Mouse (Mus musculus): ENCODE measurements at regions not wholly inside any gene's neighbourhood (a gene's known extent, or its start where the extent isn't known, plus 50 kb on each side); places are given as distances from the start of the nearest gene placed in this dataset.

- no peak for DNase-seq (ENCODE audit: low read depth)
These were observed 119.2 kb upstream of the Itga4 start for GRCm38 (mm10) chr2:79135986-79136385.

- DNase-seq (ENCODE audit: low read depth): no peak
These were observed 118.4 kb upstream of the Itga4 start for GRCm38 (mm10) chr2:79136619-79137458.

DNA sequence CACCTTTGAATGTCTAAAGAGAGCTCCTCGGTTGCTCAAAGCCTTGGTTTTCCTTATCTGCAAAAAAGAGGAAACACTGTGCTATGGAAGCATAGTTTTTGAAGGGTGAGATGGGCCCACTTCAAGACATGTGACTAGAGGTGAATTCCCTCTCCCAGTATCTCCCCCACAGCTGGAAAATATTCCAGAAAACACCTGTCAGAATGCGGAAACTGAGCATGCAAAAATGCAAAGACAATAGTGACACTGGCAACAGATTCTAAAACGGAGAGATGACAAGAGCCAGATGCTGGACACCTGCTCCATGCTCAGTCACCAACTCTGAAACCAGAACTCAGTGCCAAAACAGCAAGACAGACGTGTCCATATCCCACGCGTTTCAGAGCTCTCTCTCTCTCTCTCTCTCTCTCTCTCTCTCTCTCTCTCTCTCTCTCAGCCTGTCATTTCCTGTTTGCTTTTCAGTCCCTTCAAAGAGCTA lies 117.5 kb upstream of the Itga4 start:
- no peak for DNase-seq (ENCODE audit: low read depth)

GRCm38 (mm10) chr2:79138368-79139109 lies 116.7 kb upstream of the Itga4 start:
- DNase-seq (ENCODE audit: low read depth): no peak

GRCm38 (mm10) chr2:79141961-79142360 lies 113.3 kb upstream of the Itga4 start:
- no peak for DNase-seq (ENCODE audit: low read depth)

DNA sequence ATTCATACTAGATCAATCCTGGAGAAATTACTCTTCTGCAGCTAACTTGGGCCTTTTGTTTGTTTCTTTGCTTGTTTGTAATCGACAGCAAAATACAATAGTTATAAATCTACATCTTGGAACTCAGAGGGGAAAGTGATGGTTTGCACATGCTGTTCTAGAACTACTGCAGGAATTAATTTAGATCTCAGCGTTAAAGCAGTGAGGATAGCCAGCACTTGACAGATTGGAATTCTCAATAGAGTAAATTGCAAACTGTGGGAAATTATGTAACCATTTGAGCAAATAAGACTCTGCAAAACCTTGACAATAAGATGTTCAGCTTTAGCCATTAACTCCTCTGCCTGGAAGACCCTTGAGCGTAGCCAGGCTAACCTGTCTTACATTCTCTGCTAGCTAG lies 112.0 kb upstream of the Itga4 start:
- DNase-seq (ENCODE audit: low read depth): no peak

DNA sequence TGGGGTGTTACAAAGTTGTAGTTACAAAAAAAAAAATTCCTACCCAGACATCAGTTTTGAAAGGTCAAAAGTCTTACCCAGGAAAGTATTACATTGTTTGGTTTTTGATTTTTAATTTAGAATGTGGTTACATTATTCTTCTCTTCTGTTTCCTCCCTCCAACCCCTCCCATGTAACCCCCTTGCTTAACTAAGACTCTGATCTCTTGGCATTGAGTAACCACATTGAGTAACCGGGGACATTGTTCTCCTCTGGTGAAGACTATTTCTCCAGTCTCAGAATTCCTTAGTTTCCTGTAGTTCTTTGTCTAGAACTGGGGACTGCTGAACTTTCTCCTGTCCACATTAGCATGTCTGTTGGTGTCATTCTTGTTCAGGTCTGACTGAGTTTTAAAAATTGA lies 109.3 kb upstream of the Itga4 start:
- no peak for DNase-seq (ENCODE audit: low read depth)

DNA sequence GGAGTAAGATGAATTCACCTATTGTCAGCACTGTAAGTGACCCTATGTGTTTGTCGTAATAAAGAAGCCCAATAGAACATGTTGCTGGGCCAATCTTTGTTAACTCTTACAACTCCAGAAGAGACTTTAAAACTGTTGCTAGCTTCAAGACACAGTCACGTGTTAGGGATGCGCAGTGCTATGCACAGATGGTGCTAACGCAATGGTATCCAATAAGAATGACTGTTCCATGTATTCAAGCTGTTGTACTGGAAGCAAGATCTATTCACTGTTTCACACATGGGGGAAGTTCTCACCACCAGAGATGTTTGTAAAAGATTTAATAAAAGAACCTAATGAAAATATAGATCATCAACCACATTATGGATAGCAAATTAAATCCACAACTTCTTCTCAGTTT lies 108.7 kb upstream of the Itga4 start:
- DNase-seq (ENCODE audit: low read depth): no peak

DNA sequence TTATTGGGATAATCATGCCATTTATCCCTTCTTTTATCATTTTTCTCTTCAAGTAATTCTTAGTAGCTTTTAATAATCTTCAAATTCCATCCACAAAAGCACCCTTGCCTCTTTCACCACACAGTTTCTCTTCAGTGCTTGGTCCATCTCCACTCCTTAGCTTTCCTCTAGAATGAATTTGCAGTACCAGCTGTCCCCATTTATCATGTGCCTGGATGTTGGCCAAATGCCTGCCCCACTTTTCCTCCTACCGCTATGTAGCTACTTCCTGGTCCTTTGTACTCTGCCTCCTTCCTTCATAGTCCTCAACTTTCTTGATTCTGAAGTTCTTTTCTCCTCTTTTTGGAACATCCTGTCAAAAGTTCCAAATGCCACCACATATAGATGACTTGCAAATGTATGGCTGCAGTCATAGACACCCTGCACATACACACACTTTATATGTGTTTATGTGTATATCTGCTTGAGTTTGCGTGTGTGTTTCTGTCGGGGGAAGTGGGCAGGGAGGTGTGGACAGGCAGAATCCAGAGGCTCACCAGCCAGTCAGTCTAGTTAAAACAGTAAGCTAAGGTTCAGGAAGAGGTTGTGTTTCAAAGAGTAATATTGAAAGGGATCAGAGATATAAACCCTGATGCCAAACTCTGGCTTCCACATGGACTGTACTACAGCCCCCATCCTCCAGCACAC lies 106.1 kb upstream of the Itga4 start:
- DNase-seq (ENCODE audit: low read depth): no peak

DNA sequence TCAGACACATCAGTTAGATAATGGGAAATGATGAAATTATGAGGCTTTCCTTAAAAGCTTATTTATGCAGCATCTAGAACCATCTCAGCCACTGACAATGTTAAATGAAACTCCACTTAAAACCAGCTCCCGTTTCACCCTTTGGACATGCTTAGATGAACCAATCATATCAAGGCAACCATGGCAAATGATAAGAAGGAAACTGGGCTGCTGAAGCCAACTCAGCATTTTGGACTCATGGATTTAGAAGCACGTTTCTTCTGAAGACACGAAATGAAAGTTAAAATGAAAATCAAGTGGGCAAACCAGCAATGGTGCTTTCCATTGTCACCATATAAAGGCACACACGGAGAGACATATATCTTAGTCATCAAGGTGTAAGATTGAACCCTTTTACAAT lies 103.6 kb upstream of the Itga4 start:
- no peak for DNase-seq (ENCODE audit: low read depth)

DNA sequence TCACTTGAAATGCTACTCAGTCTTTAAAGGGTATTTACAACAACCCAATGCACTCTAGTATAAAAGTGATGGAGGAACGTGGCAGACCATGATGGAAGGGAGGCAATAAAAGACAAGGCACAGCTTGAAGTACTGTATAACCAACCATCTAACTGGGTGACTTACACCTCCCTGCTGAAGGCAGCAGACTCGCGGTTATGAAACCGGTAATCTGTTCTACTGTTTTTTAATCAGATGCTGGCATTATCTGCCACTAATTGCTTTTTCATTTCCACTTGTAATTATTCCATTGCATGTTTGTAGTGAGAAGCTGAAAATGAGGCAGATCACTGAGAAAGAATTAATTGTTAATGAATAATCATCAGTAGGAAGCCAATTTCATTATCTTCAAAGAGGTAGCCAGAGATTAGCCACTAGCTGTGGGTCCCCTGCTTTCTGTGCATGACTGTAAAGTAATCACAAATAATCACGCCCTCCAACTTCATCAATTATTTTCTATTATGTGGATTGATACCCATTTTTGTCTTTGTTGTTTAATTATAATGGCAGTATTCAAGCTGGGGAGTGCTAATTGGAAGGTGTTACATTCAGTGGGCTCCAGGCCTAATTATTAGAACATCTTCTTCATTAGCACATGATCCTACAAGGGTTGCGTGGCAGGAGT lies 103.1 kb upstream of the Itga4 start:
- DNase-seq (ENCODE audit: low read depth): no peak

- no peak for DNase-seq (ENCODE audit: low read depth)
These were observed 102.5 kb upstream of the Itga4 start for GRCm38 (mm10) chr2:79152695-79153057.

GRCm38 (mm10) chr2:79153070-79153469 lies 102.2 kb upstream of the Itga4 start:
- no peak for DNase-seq (ENCODE audit: low read depth)

- DNase-seq (ENCODE audit: low read depth): no peak
These were observed 96.7 kb upstream of the Itga4 start for GRCm38 (mm10) chr2:79158450-79159055.

DNA sequence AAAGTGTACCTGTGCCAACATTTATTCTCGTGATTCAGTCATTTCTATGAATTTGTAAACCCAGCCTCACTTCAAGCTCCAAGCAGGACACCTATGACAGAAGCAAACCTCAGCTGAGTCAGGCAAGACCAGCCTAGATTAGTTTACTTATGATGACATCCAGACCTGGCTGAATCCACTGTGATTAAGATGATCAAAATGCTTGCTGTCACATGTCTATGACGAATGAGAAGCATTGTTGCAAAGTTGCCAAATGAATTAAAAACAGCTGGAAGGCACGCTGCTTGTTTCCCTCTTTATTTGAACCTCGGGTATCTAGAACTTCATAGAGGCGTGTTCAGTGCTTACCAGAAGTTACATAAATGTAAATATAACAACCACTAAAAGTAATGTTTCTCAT lies 95.9 kb upstream of the Itga4 start:
- no peak for DNase-seq (ENCODE audit: low read depth)

DNA sequence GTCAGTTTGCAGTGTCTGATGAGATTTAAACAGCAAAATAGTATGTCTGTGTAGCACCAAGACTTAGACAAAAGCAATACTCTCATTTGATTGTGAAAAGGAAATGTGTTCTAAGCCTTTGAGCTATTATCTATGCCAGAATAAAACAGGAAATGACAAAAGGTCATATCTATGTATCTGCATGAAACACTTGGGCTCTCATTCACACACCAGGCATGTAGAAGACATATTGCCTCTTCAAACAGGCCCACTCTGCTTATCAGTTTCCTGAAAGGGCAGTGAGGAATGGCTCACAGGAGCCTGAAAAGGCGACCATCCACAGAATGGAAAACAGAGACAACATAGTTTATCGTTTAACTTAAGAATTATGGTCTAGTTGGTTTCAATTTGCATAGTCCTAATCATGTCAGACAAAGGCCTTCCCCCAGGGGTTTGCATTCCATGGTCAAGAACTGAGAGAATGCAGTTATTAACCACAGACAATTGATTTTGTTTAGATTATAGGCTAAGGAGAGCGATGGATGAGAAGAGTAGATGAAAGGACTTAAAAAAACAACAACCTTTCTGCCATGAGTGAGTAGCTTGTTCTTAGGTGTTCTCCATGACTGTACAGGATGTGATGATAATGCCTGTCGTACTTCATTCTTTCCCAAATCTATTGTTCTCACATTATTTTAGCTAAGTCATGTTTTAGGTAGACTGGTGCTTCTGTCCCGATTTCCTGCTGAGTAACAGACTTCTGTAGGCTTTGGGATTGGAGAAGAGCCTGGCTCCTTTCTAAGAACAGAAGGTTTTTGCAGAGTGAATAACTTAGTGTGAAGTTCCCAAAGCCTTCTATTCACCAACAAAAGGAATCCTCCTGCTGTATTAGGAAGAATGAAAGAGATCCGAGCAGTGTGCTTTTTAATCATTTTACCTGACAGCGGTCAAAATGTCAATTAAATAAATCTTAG lies 82.0 kb upstream of the Itga4 start:
- DNase-seq (ENCODE audit: low read depth): no peak

- DNase-seq (ENCODE audit: low read depth): no peak
These were observed 80.9 kb upstream of the Itga4 start for GRCm38 (mm10) chr2:79174282-79174681.

GRCm38 (mm10) chr2:79180782-79181181 lies 74.4 kb upstream of the Itga4 start:
- DNase-seq (ENCODE audit: low read depth): no peak

DNA sequence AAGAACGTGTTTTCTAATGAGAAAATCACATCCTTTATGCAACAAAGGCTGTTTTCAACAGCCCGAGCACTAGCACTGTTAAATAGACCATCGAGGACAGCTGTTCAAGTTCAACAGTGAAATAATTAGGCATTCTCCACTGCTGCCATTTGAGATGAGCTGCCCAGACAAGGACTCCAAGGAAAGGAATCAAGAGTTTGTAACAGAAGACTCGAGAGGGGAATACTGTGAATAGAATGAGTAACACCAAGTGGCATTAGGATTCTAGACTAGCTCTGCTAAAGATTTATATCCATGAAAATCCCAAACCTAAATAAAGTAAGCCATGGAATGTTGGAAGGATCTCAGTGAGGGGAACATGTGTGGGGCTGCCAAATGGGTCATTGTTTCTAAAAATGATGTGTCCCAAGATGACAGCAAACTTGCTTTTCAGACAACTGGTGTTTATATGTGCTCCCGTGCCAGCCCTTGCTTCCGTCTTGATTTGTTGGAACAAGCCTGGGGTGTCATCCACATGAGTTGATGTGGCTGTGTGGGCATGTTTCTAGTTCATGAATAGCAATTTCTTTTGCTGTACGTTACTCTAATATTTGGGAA lies 72.1 kb upstream of the Itga4 start:
- DNase-seq (ENCODE audit: low read depth): no peak

Data from c-Kit-positive CD71-positive TER-119-negative erythroid progenitor cells, embryonic 14.5 days (primary cell).